Mouse (Mus musculus) T-helper 2 cell (primary cell): ENCODE data around the gene Trub1.

Experiments
- in situ Hi-C: fragments of 300-600 bp; cut with MboI, MseI; formaldehyde crosslinking; loops from one replicate; pipeline ENCODE4 v1.15.1; 2025; ENCODE audit warnings: high pct_unique_total_duplicates

The Trub1 gene

GRCm38 (mm10) chr19:57452492-57453217 lies at the start of gene Trub1:
Trub1 (plus strand) TSS chr19:57452912.
- in situ Hi-C loops = no loop called here

GRCm38 (mm10) chr19:57403700-57404501 lies 48.8 kb upstream of the Trub1 start:
- in situ Hi-C loops = loop anchor here (25.0 kb wide), 1 partner anchor 233 kb away; no protein-coding TSS in a partner anchor

GRCm38 (mm10) chr19:57404502-57404848 lies 48.2 kb upstream of the Trub1 start:
- in situ Hi-C loops = loop anchor here (25.0 kb wide), 1 partner anchor 233 kb away; no protein-coding TSS in a partner anchor

- in situ Hi-C loops = loop anchor here (5.0 to 25.0 kb wide), 2 partner anchors 39 to 229 kb away; no protein-coding TSS in a partner anchor
Observed at GRCm38 (mm10) chr19:57407947-57408346, 44.8 kb upstream of the Trub1 start.

- in situ Hi-C loops = loop anchor here (25.0 kb wide), 1 partner anchor 226 kb away; no protein-coding TSS in a partner anchor
Observed at GRCm38 (mm10) chr19:57411375-57412196, 41.1 kb upstream of the Trub1 start.

GRCm38 (mm10) chr19:57413170-57413569 lies 39.5 kb upstream of the Trub1 start:
- in situ Hi-C loops = loop anchor here (25.0 kb wide), 1 partner anchor 224 kb away; no protein-coding TSS in a partner anchor

GRCm38 (mm10) chr19:57413918-57414317 lies 38.8 kb upstream of the Trub1 start:
- in situ Hi-C loops = loop anchor here (25.0 kb wide), 1 partner anchor 223 kb away; no protein-coding TSS in a partner anchor

GRCm38 (mm10) chr19:57415031-57415807 lies 37.5 kb upstream of the Trub1 start:
- in situ Hi-C loops = loop anchor here (25.0 kb wide), 1 partner anchor 222 kb away; no protein-coding TSS in a partner anchor

- in situ Hi-C loops = loop anchor here (25.0 kb wide), 1 partner anchor 219 kb away; no protein-coding TSS in a partner anchor
Observed at GRCm38 (mm10) chr19:57417800-57418580, 34.7 kb upstream of the Trub1 start.

GRCm38 (mm10) chr19:57423402-57423801 lies 29.3 kb upstream of the Trub1 start:
- in situ Hi-C loops = loop anchor here (25.0 kb wide), 1 partner anchor 214 kb away; no protein-coding TSS in a partner anchor

GRCm38 (mm10) chr19:57425296-57425695 lies 27.4 kb upstream of the Trub1 start:
- in situ Hi-C loops = no loop called here

- in situ Hi-C loops = no loop called here
Observed at GRCm38 (mm10) chr19:57426841-57427240, 25.9 kb upstream of the Trub1 start.

GRCm38 (mm10) chr19:57427756-57428438 lies 24.8 kb upstream of the Trub1 start:
- in situ Hi-C loops = no loop called here

- in situ Hi-C loops = no loop called here
Observed at GRCm38 (mm10) chr19:57428641-57429040, 24.1 kb upstream of the Trub1 start.

GRCm38 (mm10) chr19:57429926-57430325 lies 22.8 kb upstream of the Trub1 start:
- in situ Hi-C loops = no loop called here

- in situ Hi-C loops = no loop called here
Observed at GRCm38 (mm10) chr19:57431476-57431875, 21.2 kb upstream of the Trub1 start.

- in situ Hi-C loops = no loop called here
Observed at GRCm38 (mm10) chr19:57434024-57434423, 18.7 kb upstream of the Trub1 start.

GRCm38 (mm10) chr19:57436586-57437021 lies 16.1 kb upstream of the Trub1 start:
- in situ Hi-C loops = no loop called here

- in situ Hi-C loops = no loop called here
Observed at GRCm38 (mm10) chr19:57437042-57437441, 15.7 kb upstream of the Trub1 start.
